Mouse (Mus musculus) embryonic facial prominence, embryonic 14.5 days (tissue): ENCODE results near the gene Adgrv1. TPM values are rescaled to one million over a fixed set of nuclear protein-coding genes. Genes with fewer than 3 reads are reported as not detected.
A peak's percentile ranks its signal among the peaks of the same experiment; 100 is the strongest.

Experiments used
- ATAC-seq: fragments of 200-750 bp; cut with Nextera tagmentation; 2 replicates; pipeline ENCODE4 v1.8.0; 2017; ENCODE audit warnings: low read depth, moderate number of reproducible peaks, moderate TSS enrichment
- DNase-seq: peaks from one replicate; pipeline ENCODE4 v3.0.0-alpha.2; 2015; ENCODE audit warnings: low spot score
- H3K27ac ChIP-seq: fragments of 300-500 bp; sonication (generic); replicated peaks from 2 replicates; pipeline ENCODE4 v1.5.1; 2014; ENCODE audit warnings: low read depth, mild to moderate bottlenecking, low read length, moderate library complexity
- H3K27me3 ChIP-seq: fragments of 300-500 bp; sonication (generic); replicated peaks from 2 replicates; pipeline ENCODE4 v1.6.1; 2014; ENCODE audit warnings: low read length; ENCODE audit not compliant: control insufficient read depth, insufficient read depth
- H3K36me3 ChIP-seq: fragments of 300-500 bp; sonication (generic); 2 replicates; pipeline ENCODE4 v1.6.1; 2014; ENCODE audit warnings: low read length, mixed read lengths; ENCODE audit not compliant: control insufficient read depth, insufficient read depth
- H3K4me1 ChIP-seq: fragments of 300-500 bp; sonication (generic); 2 replicates; pipeline ENCODE4 v1.6.1; 2014; ENCODE audit warnings: antibody characterized with exemption, low read length; ENCODE audit not compliant: control insufficient read depth, insufficient read depth
- H3K4me2 ChIP-seq: fragments of 300-500 bp; sonication (generic); 2 replicates; pipeline ENCODE4 v1.6.1; 2014; ENCODE audit warnings: low read depth, mild to moderate bottlenecking, low read length, moderate library complexity, mixed read lengths
- H3K4me3 ChIP-seq: fragments of 300-500 bp; sonication (generic); 2 replicates; pipeline ENCODE4 v1.5.1; 2014; ENCODE audit warnings: low read depth, mild to moderate bottlenecking, low read length
- H3K9ac ChIP-seq: fragments of 300-500 bp; sonication (generic); 2 replicates; pipeline ENCODE4 v1.6.1; 2014; ENCODE audit warnings: low read depth, mild to moderate bottlenecking, low read length, moderate library complexity, mixed read lengths
- H3K9me3 ChIP-seq: fragments of 300-500 bp; sonication (generic); 2 replicates; pipeline ENCODE4 v1.6.1; 2016; ENCODE audit warnings: low read length; ENCODE audit not compliant: control insufficient read depth
- WGBS: fragments of 180-500 bp; shearing (Covaris S2); extraction: QIAGEN DNeasy Blood & Tissue Kit; methylation state at CpG from one replicate; pipeline ENCODE4 v1.1.7; 2014; 5-methylcytosine and 5-hydroxymethylcytosine counted together
- polyA plus RNA-seq: library from polyadenylated mRNA; unstranded; fragments of >200 nt; fragmentation: Nextera tagmentation; extraction: Ambion mirVana; gene quantifications from 2 replicates; pipeline ENCODE4 v1.2.1, GENCODE M21; 2014

Adgrv1 gene
- polyA plus RNA-seq = 0.61 and 1.6 TPM in 2 replicates

- Histone ChIP-seq H3K27me3 (peaks cover 24% of the 10 kb centered on the region), H3K27ac (no peak within 1 kb of the TSS), H3K4me2 (peak within 1 kb of the TSS; percentile 74), H3K9ac (peak within 1 kb of the TSS; percentile 54; the same call in 1 of the 2 replicates), H3K36me3 (no peaks in the 10 kb centered on the region), H3K9me3 (no peaks in the 10 kb centered on the region), H3K4me1 (no peaks in the 10 kb centered on the region; the same call in 1 of the 2 replicates), H3K4me3 (peak within 1 kb of the TSS; percentile 43)
- DNase-seq (peak; percentile 89), ATAC-seq (peak; percentile 98)
- WGBS = under 1% methylated on average over 38 of the region's 42 CpGs
These were observed at the start of gene Adgrv1 for GRCm38 (mm10) chr13:81632720-81633415. Gene Adgrv1 (minus strand): TSS chr13:81633154.

GRCm38 (mm10) chr13:81675333-81675732 is 42.4 kb upstream of the Adgrv1 start:
- no peaks in the 10 kb centered on the region for H3K9me3 ChIP-seq
- DNase-seq = no peak
- H3K4me3 ChIP-seq = no peak overlapping the region
- H3K4me1 ChIP-seq = no peaks in the 10 kb centered on the region
- H3K27me3 ChIP-seq = no peaks in the 10 kb centered on the region
- peaks cover 46% of the 10 kb centered on the region for H3K36me3 ChIP-seq
- ATAC-seq = no peak
- no peak overlapping the region for H3K9ac ChIP-seq
- 79% methylated on average over 8 of the region's 8 CpGs for WGBS
- no peak overlapping the region for H3K4me2 ChIP-seq
- no peak overlapping the region for H3K27ac ChIP-seq

- Histone ChIP-seq H3K27ac (no peak overlapping the region), H3K4me3 (no peak overlapping the region), H3K9me3 (no peaks in the 10 kb centered on the region), H3K4me1 (no peaks in the 10 kb centered on the region), H3K36me3 (peaks cover 68% of the 10 kb centered on the region), H3K27me3 (no peaks in the 10 kb centered on the region), H3K9ac (no peak overlapping the region), H3K4me2 (no peak overlapping the region)
- DNase-seq = no peak
- no peak for ATAC-seq
- WGBS = 89% methylated on average over 5 of the region's 5 CpGs
These were observed 34.8 kb upstream of the Adgrv1 start for GRCm38 (mm10) chr13:81667713-81668112.

- WGBS = 90% methylated on average over 5 of the region's 5 CpGs
- peaks cover 48% of the 10 kb centered on the region for H3K36me3 ChIP-seq
- DNase-seq = no peak
These were observed 31.4 kb upstream of the Adgrv1 start for GRCm38 (mm10) chr13:81664331-81664698.

GRCm38 (mm10) chr13:81663566-81664330 is 30.8 kb upstream of the Adgrv1 start:
- Histone ChIP-seq H3K4me3 (no peak overlapping the region), H3K27me3 (no peaks in the 10 kb centered on the region), H3K36me3 (peaks cover 43% of the 10 kb centered on the region), H3K9ac (no peak overlapping the region), H3K27ac (no peak overlapping the region), H3K9me3 (no peaks in the 10 kb centered on the region), H3K4me2 (no peak overlapping the region), H3K4me1 (peaks cover 7% of the 10 kb centered on the region)
- no peak for ATAC-seq
- DNase-seq = no peak
- 86% methylated on average over 12 of the region's 12 CpGs for WGBS

More at GRCm38 (mm10) chr13:81664331-81664698, 31.4 kb upstream of the Adgrv1 start:
- no peak for ATAC-seq
- Histone ChIP-seq H3K9me3 (no peaks in the 10 kb centered on the region), H3K4me2 (no peak overlapping the region), H3K4me3 (no peak overlapping the region), H3K27ac (no peak overlapping the region), H3K4me1 (0 out of 2 replicates have a peak, but pooled peaks cover 1% of the 10 kb centered on the region), H3K9ac (no peak overlapping the region), H3K27me3 (no peaks in the 10 kb centered on the region)

GRCm38 (mm10) chr13:81658053-81658752 is 25.2 kb upstream of the Adgrv1 start:
- 5% methylated on average over 21 of the region's 21 CpGs for WGBS
- H3K27me3 ChIP-seq = no peaks in the 10 kb centered on the region
- peak overlapping the region; percentile 87 for H3K4me3 ChIP-seq
- H3K9ac ChIP-seq = peak overlapping the region; percentile 92
- ATAC-seq (no peak), DNase-seq (no peak)
- H3K9me3 ChIP-seq = no peaks in the 10 kb centered on the region
- peaks cover 17% of the 10 kb centered on the region for H3K4me1 ChIP-seq
- no peaks in the 10 kb centered on the region for H3K36me3 ChIP-seq
- H3K27ac ChIP-seq = peak overlapping the region; percentile 90
- H3K4me2 ChIP-seq = peak overlapping the region; percentile 78

- peak; percentile 99 for ATAC-seq
- WGBS = 1% methylated on average over 52 of the region's 73 CpGs
- no peaks in the 10 kb centered on the region for H3K9me3 ChIP-seq
These were observed 24.5 kb upstream of the Adgrv1 start, which contains the start of gene Lysmd3 for GRCm38 (mm10) chr13:81657351-81658052. Gene Lysmd3 (plus strand): TSS chr13:81657663.

GRCm38 (mm10) chr13:81657008-81657350 is 24.0 kb upstream of the Adgrv1 start:
- peak overlapping the region; percentile 78 for H3K4me2 ChIP-seq
- ATAC-seq (no peak), DNase-seq (no peak)
- H3K9me3 ChIP-seq = no peaks in the 10 kb centered on the region
- peak overlapping the region; percentile 92 for H3K9ac ChIP-seq
- peaks cover 17% of the 10 kb centered on the region for H3K4me1 ChIP-seq
- no peaks in the 10 kb centered on the region for H3K27me3 ChIP-seq
- peak overlapping the region; percentile 90 for H3K27ac ChIP-seq
- H3K4me3 ChIP-seq = peak overlapping the region; percentile 87
- H3K36me3 ChIP-seq = no peaks in the 10 kb centered on the region
- WGBS = 17% methylated on average over 5 of the region's 5 CpGs

More at GRCm38 (mm10) chr13:81657351-81658052, 24.5 kb upstream of the Adgrv1 start, which contains the start of gene Lysmd3:
- Histone ChIP-seq H3K27ac (peak within 1 kb of the TSS; percentile 90), H3K4me3 (peak within 1 kb of the TSS; percentile 87), H3K36me3 (no peaks in the 10 kb centered on the region), H3K4me2 (peak within 1 kb of the TSS; percentile 78), H3K27me3 (no peaks in the 10 kb centered on the region), H3K9ac (peak within 1 kb of the TSS; percentile 92), H3K4me1 (peaks cover 17% of the 10 kb centered on the region)
- peak; percentile 95 for DNase-seq
